Mouse (Mus musculus) limb, embryonic 10.5 days (tissue): ENCODE results near the gene Fam24a. TPM values are rescaled to one million over a fixed set of nuclear protein-coding genes. Genes with fewer than 3 reads are reported as not detected.
A peak's percentile ranks its signal among the peaks of the same experiment; 100 is the strongest.

Experiments used
- DNase-seq: peaks from one replicate; pipeline ENCODE4 v3.0.0-alpha.2; 2017; ENCODE audit warnings: low spot score
- H3K27ac ChIP-seq: fragments of 300-500 bp; sonication (generic); 2 replicates; pipeline ENCODE4 v1.5.1; 2016; ENCODE audit warnings: mild to moderate bottlenecking
- H3K27me3 ChIP-seq: fragments of 300-500 bp; sonication (generic); 2 replicates; pipeline ENCODE4 v1.6.1; 2016; ENCODE audit warnings: low read depth, mild to moderate bottlenecking; ENCODE audit not compliant: poor library complexity, severe bottlenecking
- H3K36me3 ChIP-seq: fragments of 300-500 bp; sonication (generic); 2 replicates; pipeline ENCODE4 v1.6.1; 2016; ENCODE audit warnings: mild to moderate bottlenecking, moderate library complexity
- H3K4me1 ChIP-seq: fragments of 300-500 bp; sonication (generic); 2 replicates; pipeline ENCODE4 v1.6.1; 2016
- H3K4me3 ChIP-seq: fragments of 300-500 bp; sonication (generic); 2 replicates; pipeline ENCODE4 v1.5.1; 2016; ENCODE audit warnings: mild to moderate bottlenecking, moderate library complexity
- H3K9me3 ChIP-seq: fragments of 300-500 bp; sonication (generic); replicated peaks from 2 replicates; pipeline ENCODE4 v1.6.1; 2016; ENCODE audit warnings: mild to moderate bottlenecking
- WGBS: fragments of 180-500 bp; shearing (Covaris S2); methylation state at CpG from one replicate; pipeline ENCODE4 v1.1.7; 2016; 5-methylcytosine and 5-hydroxymethylcytosine counted together
- polyA plus RNA-seq: library from polyadenylated mRNA; unstranded; fragments of >200 nt; fragmentation: Nextera tagmentation; extraction: Ambion mirVana; gene quantifications from 2 replicates; pipeline ENCODE4 v1.2.1, GENCODE M21; 2016

The Fam24a gene
- polyA plus RNA-seq, 1 experiment from 2014 or later = not detected

DNA sequence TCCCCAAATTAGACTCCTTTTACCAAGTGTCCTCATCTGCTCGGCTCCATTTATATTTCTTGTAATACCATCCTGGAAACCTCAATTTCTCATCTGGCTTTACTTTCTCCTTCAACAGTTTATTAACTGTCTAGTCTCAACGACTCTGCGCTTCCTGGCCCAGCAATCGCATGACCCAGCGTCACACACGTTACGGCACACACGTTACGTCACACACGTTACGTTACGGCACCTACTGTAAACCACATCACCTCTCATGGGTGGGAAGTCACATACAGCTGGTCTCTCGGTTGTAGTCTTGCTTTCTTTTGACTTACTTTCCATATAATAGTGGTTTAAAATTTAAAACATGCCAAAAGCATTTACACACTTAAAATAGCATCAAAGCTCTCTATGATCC, 22.4 kb downstream of the Fam24a start:
- WGBS = 95% methylated on average over 13 of the region's 13 CpGs
- Histone ChIP-seq H3K4me3 (no peak overlapping the region), H3K9me3 (no peaks in the 10 kb centered on the region), H3K36me3 (peaks cover 93% of the 10 kb centered on the region), H3K27ac (no peak overlapping the region), H3K4me1 (peaks cover 2% of the 10 kb centered on the region), H3K27me3 (no peaks in the 10 kb centered on the region)
- DNase-seq = no peak

DNA sequence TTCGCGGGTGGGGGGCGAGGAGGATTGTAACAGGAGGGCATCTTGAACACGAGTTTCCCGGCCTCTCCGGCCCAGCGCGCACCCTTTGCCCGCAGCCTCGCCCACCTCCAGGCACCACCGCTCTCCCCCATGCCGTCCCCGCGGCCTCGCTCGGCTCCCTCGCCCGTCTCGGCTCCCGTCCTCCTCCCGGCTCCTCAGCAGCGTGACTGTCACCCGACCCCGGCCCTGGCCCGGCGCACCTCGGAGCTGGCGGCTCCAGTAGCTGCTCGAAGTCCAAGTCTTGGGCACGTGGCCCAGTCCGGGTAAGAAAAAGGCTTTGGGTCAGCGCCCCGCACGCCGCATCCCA, 28.6 kb downstream of the Fam24a start:
- peak overlapping the region; percentile 96 for H3K27ac ChIP-seq
- H3K36me3 ChIP-seq = peaks cover 39% of the 10 kb centered on the region
- WGBS = 1% methylated on average over 35 of the region's 35 CpGs
- H3K27me3 ChIP-seq = no peaks in the 10 kb centered on the region
- H3K9me3 ChIP-seq = no peaks in the 10 kb centered on the region
- peak overlapping the region; percentile 89 for H3K4me3 ChIP-seq
- H3K4me1 ChIP-seq = peaks cover 17% of the 10 kb centered on the region
- no peak for DNase-seq

DNA sequence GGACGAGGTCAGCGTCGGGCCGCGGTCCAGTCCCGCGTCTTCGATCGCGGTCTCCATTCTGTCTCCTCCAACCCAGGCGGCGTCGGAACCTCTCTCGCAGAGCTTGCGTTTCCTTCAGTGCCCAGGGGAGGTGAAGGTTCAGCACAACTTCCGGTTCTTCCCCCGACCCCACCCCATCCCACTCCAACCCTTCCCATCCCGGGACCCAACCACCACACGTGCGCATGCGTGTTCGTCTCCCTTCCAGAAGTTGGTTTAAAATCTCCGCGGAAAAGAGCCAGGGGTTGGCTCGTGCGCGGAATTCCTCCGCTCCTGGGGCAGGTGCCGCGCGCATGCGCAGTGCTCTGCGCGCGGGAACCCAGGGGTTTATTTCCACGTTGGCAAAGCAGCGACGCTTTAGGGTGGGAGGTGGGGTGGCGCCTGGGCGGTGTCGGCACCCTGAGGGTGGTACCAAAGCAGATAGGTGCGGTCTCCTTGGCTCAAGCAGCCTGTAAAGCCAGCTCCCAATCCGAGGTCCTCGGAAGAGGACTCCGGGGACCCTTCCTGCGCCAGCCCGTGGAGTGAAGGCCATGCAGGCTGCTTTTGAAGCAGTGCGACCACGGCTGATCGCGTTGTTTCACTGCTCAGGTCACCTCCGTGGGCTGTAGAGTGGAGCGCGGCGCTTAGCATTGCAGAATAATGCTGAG, 29.1 kb downstream of the Fam24a start, which contains the start of gene 2310057M21Rik:
Gene 2310057M21Rik, minus strand, starts transcription at position 145 of the 686 bp plus-strand sequence.
- H3K4me1 ChIP-seq = peaks cover 17% of the 10 kb centered on the region
- under 1% methylated on average over 55 of the region's 55 CpGs for WGBS
- peak within 1 kb of the TSS; percentile 96 for H3K27ac ChIP-seq
- H3K4me3 ChIP-seq = peak within 1 kb of the TSS; percentile 89
- DNase-seq = peak; percentile 96
- peaks cover 34% of the 10 kb centered on the region for H3K36me3 ChIP-seq
- H3K9me3 ChIP-seq = no peaks in the 10 kb centered on the region
- no peaks in the 10 kb centered on the region for H3K27me3 ChIP-seq

DNA sequence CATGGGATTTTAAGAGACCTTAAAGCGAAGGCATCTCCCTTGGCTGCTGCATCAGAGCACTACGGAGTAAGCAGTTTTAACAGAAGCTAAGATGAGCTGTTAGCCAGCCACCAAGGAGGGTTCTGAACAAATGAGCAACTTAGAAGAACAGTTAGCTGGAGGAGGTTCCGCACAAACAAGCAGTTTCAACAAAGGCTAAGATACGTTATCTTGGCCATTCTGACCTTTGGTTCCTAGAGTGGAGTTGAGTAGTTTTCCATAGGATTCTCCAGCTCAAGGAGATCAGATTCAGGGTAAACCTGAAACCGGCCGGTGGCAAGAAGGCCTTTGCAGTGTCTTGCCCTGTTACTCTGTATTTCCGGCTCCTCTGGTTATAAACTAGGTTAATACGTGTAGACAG, 30.5 kb downstream of the Fam24a start:
- Histone ChIP-seq H3K4me3 (no peak overlapping the region), H3K4me1 (peaks cover 17% of the 10 kb centered on the region), H3K36me3 (peaks cover 20% of the 10 kb centered on the region), H3K27me3 (no peaks in the 10 kb centered on the region), H3K9me3 (no peaks in the 10 kb centered on the region), H3K27ac (no peak overlapping the region)
- WGBS = 93% methylated on average over 8 of the region's 8 CpGs
- DNase-seq = no peak

DNA sequence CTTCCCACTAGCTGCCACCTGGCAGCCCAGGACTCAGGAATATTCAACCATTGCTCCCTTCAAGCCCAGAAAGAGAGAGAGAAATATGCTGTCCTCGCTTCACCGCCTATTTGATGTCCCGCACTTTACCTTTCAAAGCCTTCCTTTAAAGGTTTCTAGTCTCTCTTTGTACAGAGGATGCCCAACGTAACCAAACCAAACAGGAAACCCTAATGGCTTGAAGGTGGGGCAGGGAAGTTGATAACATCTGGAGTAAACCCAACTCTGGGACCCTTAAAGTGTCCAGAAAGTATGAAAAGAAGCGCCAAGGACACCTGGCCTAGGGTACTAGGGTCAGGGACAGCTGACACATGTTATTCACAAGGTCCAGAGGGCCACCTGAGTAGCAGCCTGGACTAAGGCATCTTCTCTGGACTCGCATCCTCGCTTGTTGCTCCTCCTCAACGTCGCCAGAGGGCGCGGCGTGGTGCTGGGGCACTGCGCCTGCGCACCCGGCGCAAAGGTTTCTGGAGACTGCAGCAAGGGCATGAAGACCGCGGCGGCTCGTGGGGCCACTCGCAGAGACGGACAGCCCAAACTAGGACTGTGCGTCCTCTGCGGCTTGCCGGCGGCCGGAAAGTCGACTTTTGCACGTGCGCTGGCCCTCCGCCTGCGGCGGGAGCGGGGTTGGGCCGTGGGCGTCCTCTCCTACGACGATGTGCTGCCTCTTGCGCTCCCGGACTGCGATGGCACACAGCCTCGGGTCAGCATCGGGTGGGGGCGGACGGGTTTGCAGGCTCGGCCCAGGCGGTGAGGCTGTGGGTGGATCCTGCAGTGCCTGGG, 37.2 kb downstream of the Fam24a start, which contains the start of gene Pstk:
Gene Pstk, plus strand, starts transcription at position 494 of the 822 bp plus-strand sequence.
- Histone ChIP-seq H3K4me3 (peak within 1 kb of the TSS; percentile 85), H3K27ac (peak within 1 kb of the TSS; percentile 98), H3K4me1 (peaks cover 16% of the 10 kb centered on the region), H3K9me3 (no peaks in the 10 kb centered on the region), H3K27me3 (no peaks in the 10 kb centered on the region), H3K36me3 (peaks cover 8% of the 10 kb centered on the region)
- WGBS = 5% methylated on average over 47 of the region's 47 CpGs
- peak; percentile 95 for DNase-seq

DNA sequence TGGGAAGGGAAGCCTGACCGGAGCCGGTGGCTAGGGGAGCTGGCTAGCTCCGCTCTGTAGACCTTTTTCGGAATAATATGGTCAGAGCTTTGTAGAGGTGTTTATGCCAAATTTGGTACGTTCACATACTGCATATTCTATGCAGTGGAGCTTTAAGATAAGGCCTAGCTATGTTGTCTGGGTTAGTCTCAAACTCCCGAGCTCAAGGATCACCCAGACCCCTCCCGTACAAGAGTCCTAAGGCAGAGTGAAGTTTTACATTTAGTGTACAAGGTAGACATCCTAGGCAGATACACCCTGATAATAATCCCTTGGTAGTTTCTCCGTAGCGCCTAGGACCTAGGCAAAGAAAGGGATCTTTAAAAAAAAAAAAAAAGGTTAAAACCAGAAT, 37.8 kb downstream of the Fam24a start:
- WGBS = 12% methylated on average over 9 of the region's 9 CpGs
- peak overlapping the region; percentile 98 for H3K27ac ChIP-seq
- H3K36me3 ChIP-seq = peaks cover 8% of the 10 kb centered on the region
- H3K9me3 ChIP-seq = no peaks in the 10 kb centered on the region
- peak overlapping the region; percentile 85 for H3K4me3 ChIP-seq
- no peak for DNase-seq
- peaks cover 16% of the 10 kb centered on the region for H3K4me1 ChIP-seq
- H3K27me3 ChIP-seq = no peaks in the 10 kb centered on the region

DNA sequence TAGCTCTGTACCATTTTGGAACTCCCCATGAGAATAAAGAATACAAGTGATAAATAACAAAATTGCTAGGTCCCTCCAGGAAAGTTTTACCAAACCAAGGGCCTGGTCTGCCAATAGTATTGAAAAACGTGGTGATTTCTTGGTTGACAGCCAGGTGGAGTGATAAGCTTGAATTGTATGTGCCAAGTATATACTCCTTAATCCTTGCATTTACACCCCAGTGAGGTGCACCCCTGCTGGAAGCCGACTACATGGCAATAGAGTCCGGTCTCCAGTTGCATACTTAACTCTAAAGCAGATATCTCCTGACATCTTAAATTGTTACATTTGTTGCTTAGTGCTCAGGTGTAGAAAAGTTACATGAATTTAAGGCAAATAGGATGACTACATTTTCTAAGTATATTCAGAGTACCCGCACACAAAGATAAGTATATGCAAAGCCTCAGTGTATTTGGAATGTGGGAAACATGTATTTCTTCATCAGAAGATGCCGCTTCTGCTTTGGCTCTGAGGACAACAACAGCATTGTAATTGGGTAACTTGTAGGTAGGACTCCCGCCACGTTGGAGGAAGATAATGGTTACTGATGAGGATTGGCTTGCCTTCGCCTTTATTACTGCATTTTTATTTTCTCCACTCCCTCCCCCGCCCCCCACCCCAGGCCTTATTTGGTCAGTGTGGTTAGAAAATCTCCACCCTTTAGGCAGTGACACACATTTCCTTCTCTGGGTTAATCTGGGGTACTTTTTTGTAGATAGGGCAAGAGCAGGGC, 38.4 kb downstream of the Fam24a start:
- no peak for DNase-seq
- H3K4me1 ChIP-seq = peaks cover 16% of the 10 kb centered on the region
- H3K27me3 ChIP-seq = no peaks in the 10 kb centered on the region
- peak overlapping the region; percentile 85 for H3K4me3 ChIP-seq
- no peak overlapping the region for H3K27ac ChIP-seq
- no peaks in the 10 kb centered on the region for H3K9me3 ChIP-seq
- peaks cover 8% of the 10 kb centered on the region for H3K36me3 ChIP-seq
- WGBS = 76% methylated on average over 9 of the region's 9 CpGs

Other genes with a start within 250 kb of the Fam24a start
- not detected in 2 replicates for gene 4933402N03Rik, start 187.6 kb upstream of the Fam24a start, polyA plus RNA-seq
- gene 5430419D17Rik, start 159.5 kb upstream of the Fam24a start, polyA plus RNA-seq = not detected in 2 replicates
- gene Cuzd1, start 11.6 kb upstream of the Fam24a start, polyA plus RNA-seq = not detected in 2 replicates
- not detected in 2 replicates for gene Fam24b, start 4.3 kb upstream of the Fam24a start, polyA plus RNA-seq
- gene 2310057M21Rik, start 28.9 kb downstream of the Fam24a start, polyA plus RNA-seq = 22.6 and 25.5 TPM in 2 replicates
- gene Pstk, start 37.3 kb downstream of the Fam24a start, polyA plus RNA-seq = 68.0 and 79.4 TPM in 2 replicates
- 20.2 and 21.2 TPM in 2 replicates for gene Ikzf5, start 76.7 kb downstream of the Fam24a start, polyA plus RNA-seq
- gene Acadsb, start 76.7 kb downstream of the Fam24a start, polyA plus RNA-seq = 51.9 and 56.2 TPM in 2 replicates
- not detected in 2 replicates for gene Hmx3, start 209.0 kb downstream of the Fam24a start, polyA plus RNA-seq
- not detected in 2 replicates for gene Hmx2, start 214.9 kb downstream of the Fam24a start, polyA plus RNA-seq
- 338 and 339 TPM in 2 replicates for gene Bub3, start 226.4 kb downstream of the Fam24a start, polyA plus RNA-seq